Mouse (Mus musculus) cerebellum, postnatal 25 days (tissue): ENCODE data around the gene Mef2c.

Experiments
- DNase-seq, 2 experiments: peaks; one replicate each; pipeline ENCODE4 v3.0.0; 2021; ENCODE audit warnings: mixed read lengths in 2 of 2

Mef2c gene

DNA sequence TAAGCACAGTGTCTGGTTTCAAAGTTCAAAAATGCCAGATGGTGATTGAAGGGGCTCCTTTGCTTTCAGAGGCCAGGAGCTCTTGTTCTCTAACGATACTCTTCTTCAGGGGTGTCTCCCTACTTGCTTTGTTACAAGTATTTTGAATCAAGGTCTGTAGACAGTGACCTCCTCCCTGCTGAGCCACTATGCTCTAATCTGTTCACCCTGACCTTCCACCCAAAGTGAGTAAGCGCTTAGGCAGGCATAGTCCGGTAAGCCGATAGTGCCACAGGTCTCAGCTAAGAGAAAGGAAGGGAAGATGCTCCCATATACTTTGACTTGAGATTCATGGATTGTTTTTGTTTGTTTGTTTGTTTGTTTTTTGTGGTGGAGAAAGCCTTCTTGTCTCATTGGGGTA, 69.5 kb downstream of the Mef2c start:
- DNase-seq: no peak

DNA sequence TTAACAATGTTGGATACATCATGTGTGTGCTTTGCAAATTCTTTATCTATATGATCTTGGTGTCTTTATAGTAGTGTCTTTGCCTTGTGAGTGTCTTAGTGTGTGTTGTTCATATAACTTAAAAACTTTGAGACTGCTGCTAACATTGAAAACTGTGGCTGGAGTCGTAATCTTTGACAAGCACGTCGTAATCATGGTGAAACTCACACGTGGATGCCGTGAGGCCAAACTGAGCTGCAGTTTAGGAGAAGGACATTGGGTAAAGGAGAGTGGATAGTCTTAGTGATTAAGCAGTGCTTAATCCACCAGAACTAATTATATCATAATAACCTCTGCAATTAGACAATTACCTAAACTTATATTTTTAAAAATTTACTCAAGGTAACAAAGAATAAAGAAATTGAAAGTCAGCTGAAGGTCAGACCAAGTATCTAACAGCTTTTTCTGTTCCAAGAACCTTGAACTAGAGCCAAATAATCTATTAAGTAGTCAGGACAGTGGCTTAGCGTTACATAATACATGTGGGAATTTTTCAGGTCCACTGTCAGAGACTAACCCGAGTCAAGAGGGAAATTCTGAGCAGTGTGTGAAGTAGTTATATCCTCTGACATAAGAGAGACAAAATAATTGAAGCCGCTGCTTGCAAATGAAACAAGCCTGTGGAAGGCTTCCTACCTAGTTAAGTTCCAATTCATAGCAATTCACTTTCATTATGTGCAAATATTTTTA, 70.2 kb downstream of the Mef2c start:
- DNase-seq: no peak

DNA sequence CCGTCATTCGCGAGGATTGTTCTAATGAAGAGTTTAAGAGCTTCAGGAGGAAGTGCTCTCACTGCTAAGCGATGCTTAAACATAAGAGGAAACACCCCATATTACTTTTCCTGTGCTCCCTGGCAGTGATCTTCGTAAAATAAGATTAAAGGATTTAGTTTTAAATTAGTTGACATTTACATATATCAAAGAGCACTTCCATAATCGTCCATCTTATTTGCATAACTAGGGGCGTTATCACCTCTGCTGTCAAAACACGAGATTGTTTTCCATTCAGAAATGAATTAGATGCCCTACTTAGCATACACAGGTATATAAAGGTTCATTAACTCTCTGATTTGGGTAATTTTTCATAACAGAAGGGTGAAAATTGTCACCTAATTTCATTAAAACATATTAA, 71.0 kb downstream of the Mef2c start:
- no peak for DNase-seq

DNA sequence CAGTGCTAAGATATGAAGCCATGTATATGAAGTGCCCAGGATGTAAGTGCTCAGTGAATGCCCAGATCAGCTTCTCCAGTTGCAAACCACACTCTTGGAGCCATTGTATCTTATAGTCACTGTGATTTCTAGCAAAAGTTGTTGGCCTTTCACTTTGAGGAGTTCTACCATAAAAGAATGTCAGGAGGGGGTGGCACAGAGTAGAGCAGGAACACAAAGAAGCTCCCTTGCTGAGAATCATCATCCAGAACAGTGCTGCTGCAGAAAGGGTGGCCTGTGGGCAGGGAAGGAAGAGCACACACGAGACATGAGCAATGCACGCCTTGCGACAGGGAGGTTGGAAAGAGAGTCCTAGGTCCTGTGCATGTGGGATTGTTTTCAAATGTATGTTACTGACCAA, 75.6 kb downstream of the Mef2c start:
- DNase-seq: no peak

DNA sequence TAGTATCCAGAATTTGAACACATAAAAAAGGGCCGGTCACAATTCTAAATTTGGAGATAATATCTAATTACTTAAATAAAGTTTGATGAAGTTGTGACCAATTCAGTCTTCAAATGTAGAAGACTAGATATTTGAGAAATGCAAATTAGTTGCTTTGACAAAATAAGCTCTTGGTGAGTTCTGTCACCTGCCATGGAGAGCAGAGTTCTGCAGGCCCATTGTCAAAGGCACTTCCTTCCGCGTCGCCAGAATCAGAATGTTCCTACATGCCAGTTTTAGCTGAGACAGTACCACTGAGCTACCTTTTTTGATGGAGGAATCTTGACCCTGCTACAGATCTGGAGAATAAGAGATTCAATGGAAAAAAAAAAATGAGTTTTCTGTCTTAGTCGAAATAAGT, 77.0 kb downstream of the Mef2c start:
- DNase-seq: no peak

DNA sequence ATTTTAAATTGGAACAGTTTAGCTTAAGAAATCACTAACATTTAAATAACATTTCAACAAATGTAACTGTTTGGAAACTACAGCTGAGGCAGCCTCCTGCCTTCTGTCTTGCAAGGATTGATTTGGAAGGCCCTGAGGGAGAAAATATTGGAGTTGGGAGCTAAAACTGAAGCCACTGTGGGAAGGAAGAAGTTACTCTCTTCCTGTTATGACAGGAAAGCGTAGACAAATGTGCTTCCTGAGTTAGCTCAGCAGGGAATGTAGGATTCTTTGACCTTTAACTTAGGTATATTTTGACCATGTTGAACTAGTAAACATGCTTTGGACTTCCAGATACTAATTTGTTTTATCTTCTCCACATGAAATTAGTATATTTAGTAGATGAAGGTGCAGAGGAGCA, 78.7 kb downstream of the Mef2c start:
- DNase-seq: no peak

DNA sequence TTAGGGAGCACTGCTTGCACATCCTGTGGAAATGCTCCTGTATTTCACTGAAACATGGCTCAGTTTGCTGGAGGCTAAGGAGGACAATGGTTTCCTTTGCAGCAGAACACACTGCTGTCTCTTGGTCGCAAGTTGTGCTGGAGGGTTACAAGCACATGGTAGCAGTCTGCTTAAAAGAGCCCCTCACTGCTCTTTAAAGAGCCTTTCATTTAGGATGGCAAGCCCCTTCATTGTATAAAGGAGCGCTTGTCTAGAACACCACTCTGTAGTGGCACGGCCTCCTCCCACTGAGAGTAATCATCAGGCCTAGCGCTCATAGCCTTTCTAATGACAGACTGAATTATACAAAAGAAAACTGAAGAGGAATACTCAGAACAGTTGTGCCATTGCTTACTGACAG, 80.0 kb downstream of the Mef2c start:
- DNase-seq: no peak

DNA sequence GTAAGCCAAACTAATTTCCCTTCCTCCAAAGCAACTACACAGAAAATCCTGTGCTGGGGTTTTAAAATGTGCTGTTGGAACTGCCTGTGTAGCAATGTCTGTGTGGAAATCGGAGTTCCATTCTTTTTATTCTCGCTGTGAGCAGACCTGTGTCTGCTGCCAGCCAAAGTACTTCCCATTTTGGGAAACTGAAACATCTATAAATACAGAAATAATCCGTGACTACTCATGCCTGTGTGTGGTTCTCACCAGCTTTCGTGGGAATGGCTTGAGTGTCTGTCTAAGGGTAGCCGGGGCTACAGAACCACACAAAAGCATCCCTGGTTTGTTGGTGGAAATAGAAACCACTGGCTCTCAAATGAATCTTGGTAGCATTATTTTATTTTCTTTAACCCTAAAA, 81.5 kb downstream of the Mef2c start:
- no peak for DNase-seq

DNA sequence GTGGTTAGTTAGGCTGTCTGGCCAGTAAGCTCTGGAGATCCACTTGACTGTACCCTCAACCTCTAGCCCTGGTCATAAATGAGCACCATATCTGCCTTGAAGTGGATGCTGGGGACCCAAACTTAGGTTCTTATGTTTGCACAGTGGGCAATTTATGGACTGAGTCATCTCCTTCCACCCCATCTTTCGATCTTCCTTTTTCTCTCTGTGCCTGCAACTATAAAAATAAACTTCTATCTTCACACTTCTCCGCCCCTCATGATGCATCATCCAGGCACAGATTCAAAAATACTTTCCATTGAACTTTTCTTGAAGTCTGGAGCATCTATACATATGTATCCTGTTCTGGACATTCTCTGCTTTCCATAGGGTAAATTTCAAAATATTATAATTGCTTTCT, 84.4 kb downstream of the Mef2c start:
- DNase-seq: no peak

DNA sequence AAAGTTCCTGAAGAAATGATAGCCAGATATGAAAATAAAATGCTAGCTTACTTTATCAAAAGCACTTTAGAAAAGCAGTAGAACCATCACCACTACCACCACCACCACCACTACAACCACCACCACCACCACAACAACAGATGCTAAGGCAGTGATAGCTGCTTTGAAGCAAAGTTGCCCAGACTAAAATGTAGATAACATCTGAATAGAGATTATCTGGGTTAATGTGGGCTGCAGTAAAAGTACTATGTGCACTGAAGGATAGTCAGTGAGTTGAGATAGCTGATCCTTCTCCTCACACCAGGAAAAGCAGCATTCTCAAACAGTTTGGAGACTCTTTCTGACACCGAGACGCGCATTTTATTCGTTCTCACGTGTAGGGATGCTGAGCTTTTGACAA, 87.1 kb downstream of the Mef2c start:
- DNase-seq: no peak

DNA sequence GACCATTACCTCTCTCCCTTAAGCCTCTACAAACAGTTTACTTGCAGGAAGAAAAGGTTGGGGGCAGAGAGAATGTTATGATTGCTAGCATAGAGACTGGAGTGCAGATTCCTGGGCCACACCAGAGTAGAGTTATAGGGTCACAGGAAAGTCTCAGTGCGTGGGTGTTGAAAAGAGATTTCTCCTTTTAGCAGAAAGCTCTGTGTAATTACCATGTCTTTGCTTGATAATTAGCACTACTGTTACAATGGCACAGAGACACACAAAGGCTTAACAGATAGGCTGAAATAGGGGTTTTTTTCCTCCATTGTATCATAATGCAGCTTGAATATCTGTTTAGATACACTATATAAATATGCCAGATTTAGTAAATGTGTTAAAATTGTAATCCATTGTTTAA, 91.6 kb downstream of the Mef2c start:
- DNase-seq: no peak

DNA sequence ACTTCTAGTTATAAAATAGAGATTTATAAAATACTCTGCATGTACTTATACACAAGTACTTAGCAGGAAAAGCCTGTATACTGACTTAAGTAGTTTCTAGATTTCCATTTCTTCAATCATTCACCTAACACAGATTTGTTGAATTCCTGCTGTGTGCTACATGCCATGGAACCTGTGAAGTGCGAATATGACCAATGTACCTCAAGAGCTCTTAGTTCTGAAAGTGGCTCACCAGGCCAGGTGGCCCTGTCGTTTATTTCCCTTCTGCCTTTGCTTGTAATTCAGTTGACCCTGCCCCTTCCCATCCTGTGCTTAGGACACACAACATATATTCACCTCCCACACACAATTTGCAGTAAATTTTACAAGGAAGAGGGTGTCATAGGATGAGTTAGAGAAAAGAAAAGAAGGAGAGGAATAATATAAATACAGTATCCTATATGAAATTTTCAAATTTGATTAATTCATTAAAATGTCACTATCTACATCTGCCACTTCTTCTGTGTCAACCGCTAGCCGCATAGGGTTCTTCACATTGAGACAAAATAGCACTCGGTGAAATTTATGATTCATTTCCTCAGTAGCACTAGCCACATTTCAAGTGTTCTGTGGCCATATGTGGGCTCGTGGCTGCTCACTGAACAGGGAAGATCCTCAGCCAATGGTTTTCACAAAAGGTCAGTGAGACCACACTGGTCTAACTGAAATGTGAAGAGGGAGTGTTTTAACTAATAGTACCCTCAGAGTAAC, 93.3 kb downstream of the Mef2c start:
- no peak for DNase-seq

DNA sequence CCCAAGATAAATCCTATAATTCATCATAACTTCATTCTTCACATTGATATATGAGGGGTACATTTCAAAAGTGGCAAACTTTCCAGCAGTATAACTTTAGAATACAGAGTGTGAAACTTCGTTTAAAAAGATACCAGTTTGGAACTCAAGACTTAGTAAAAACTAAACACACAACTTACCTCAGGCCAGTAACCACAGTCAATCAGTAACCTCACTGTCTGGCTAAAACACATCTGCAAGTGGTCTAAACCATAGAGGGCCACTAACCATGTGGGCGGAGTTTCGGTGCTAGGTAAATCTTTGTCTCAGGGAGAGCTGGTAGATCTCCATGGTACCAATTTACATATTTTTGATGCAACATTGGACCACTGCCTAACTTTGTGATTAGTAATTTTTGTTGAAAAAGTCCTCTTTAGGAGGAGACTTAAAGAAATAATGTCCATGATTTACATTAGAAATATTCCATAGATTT, 93.9 kb downstream of the Mef2c start:
- DNase-seq: no peak

DNA sequence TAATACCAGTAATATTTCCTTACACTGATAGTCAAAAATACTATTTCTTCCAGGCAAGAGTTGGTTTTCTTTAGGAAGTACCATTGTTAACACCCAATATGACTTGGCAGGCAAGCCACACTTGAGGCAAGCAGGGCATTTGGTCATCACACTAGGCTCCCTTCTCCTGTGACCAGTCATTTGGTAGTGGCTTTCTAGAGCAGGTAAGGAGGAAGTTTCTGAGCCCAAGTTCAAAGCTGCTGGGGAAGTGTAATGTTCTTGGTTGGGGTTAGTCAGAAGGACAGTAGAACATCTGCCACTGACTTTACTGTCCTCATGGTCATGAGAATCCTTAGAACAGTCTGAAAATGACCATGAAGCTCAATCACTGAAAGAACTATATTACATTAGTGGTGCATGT, 96.5 kb downstream of the Mef2c start:
- DNase-seq: no peak

DNA sequence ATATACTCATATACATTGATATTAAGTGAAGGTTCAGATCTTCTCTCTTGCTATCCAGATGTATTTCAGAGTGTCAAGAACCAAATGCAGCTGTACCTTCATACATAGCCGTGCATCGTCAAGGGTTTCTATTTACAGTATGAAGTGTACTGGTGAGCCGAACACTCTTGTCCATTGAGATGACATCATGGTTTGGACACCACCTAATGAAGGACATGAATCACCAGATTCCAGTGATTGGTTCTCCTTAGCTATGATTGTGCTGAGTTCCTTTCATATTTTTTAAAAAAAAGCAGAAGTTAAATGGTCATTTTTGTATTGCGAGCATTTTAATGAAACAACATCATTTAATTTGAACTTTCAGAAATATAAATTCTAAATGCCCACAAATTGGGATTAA, 97.9 kb downstream of the Mef2c start:
- no peak for DNase-seq

DNA sequence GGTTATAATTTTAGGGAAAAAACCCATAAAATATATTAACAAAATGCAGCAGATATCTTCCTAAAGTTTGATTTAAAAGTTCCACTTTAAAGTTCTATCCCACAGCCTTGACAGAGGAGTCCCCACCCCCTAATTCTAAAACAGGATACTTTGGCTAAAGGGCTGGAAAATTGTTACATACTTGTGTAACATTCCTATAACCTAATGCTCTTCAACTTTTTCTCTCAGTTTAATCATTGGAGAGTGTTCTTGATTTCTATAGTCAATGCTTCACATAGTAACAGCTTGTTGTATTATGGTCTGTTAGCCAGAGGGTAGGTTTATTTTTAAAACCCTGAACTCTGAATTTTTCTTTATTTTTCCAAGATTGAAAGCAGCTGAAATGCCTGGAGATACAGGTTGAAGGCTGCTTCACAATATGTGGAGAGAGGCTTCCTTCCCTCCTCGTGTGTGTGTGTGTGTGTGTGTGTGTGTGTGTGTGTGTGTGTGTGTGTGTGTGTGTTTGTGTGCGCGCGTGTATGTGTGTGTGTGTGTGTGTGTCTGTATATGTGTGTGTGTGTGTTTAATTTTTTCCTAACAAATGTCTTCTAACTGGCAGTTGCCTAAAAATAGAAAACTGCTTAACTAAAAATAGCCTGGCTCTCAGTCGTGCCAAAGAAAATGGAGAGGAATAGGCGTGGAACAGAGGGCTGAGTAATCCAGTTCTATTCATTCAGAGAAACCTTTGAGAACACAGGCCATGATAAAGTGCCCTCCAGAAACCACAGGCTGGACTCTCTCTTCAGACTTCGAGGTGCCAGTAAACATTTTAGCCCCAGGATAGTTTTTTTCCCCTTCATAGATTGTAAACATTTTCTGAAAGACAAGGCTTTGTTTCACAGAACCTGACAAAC, 99.8 kb downstream of the Mef2c start:
- DNase-seq: peak; percentile 17 to 45

DNA sequence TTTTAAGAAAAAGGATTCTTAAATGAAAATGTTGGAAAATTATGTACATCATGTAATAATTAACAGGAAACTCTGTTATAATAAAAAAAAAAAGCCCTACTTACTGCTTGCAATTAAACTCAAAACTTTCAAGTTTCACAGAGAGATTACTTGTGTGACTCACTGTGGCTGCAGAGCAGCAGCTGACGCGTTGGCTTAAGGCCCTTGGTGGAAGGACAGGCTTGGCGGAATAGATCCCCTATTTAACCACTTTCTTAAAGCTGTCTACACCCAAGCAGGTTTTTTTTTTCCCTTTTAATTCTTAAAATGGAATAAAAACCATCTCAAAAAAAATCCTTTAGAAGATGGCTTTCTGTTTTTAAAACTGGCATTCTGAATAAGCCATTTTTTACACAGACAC, 100.5 kb downstream of the Mef2c start:
- DNase-seq: peak; percentile 27 to 64

DNA sequence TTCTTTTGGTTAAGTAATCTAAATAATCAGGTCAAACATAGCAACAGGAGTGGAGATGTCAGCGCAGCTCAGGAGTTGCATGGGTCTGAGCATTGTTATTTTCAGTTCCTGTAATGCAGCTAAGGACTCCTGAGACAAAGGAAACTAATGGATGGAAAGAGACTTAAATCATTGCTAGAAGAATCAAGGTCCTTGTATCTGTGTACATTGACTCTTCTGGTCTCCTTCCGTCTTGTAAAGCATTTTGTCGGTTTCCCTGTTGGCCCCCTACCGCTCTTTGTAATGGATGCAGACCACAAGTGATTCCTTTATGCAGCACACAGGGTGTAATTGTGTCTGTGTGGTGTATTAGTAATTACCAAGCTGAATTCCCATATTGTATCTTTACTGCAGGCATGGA, 101.0 kb downstream of the Mef2c start:
- DNase-seq: peak in 1 of 2 experiments; percentile 19

DNA sequence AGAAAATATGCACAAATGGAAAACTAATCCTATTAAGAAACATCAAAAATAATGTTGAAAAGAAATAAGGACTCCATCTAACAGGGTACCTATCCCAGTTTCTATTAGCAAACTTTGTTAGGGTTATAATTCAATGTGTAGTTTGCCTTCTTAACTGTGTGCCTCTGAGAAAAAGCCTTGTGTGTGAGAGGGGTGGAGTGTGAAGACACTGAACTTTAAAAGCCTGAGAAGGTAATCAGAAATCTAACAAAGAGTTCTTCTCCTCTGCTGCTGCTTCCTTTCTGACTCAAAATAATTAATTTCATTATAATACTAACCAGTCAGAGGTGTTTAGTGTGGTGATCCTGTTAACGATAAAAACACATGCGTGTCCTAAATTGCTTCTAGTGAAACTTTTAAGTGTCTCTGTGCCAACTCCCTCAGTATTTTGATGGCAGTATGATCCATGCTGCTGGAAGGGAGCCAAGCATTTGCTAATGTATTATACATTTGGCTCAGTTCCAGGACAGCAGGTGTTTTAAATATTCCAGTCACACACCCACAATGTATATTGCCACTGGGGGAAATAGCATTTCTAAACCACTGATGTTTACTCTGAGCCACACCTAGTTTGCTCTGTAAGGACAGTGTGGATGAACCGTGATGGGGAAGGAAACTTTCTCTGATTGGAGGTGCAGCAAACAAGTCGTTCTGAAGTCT, 104.2 kb downstream of the Mef2c start:
- peak in 1 of 2 experiments; percentile 31 for DNase-seq

DNA sequence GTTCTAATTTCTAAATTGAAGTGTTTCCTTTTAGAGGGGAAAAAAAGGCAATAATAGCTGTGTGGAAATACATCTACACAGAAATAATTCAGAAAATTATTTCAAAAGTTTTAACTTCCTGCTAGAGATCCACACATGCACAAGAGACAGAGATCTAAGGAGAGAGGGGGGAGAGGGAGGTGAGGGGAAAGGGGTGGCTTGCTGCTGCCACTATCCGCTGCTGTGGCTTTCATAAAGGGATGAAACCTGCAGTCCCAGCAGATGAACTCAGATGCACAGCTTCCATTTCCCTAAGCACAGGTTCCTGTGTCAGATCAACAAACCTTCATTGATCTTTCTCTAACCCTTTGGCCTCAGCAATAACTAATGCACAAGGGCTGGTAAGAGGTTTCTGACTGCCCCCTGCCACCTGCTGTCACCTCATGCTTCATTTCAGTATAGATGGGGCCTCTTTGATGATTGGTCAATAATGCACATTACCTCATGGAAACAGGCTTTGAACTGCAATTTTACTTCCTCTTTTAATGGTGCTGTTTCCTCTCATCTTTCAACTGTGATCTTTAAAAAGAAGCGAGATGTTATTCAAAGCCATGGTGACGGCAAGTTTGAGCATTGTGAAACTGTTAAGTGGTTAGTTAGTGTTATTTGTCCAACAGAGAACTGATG, 105.2 kb downstream of the Mef2c start:
- no peak for DNase-seq

DNA sequence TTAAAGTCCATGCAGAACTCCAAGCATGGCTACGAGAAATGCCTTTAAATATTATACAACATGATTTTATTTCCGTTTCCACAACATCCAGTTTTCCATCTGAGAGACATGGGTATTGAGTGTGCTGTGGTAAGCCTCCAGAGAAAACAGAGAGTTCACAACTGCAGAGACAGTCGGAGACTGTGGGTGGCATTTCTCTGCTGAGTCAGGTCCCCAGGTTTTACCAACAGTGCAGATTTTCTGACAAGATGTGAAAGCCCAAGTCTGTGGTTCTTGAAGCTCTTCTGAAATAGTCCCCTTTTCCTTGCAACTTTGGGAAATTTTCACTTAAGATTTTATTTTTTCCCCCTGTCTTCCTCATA, 105.7 kb downstream of the Mef2c start:
- DNase-seq: no peak

DNA sequence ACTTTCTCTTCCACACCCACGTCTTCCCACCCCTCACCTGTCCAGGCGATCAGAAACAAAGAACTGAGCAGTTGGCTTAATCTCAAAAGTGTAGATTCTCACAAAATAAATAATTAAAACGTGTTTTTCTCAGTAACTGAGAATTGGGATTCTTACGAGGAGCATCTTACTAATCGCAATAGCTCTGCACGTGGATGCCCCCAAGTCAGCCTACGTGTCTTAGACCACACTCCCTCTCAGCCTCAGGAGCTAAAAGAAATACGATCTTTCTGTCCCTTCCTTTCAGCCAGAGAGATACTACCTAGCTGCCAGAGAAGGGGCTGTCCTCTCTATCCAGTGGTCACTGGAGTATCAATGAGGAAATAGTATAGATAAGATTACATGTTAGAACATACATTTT, 106.3 kb downstream of the Mef2c start:
- no peak for DNase-seq
